In the genomic region with DNA sequence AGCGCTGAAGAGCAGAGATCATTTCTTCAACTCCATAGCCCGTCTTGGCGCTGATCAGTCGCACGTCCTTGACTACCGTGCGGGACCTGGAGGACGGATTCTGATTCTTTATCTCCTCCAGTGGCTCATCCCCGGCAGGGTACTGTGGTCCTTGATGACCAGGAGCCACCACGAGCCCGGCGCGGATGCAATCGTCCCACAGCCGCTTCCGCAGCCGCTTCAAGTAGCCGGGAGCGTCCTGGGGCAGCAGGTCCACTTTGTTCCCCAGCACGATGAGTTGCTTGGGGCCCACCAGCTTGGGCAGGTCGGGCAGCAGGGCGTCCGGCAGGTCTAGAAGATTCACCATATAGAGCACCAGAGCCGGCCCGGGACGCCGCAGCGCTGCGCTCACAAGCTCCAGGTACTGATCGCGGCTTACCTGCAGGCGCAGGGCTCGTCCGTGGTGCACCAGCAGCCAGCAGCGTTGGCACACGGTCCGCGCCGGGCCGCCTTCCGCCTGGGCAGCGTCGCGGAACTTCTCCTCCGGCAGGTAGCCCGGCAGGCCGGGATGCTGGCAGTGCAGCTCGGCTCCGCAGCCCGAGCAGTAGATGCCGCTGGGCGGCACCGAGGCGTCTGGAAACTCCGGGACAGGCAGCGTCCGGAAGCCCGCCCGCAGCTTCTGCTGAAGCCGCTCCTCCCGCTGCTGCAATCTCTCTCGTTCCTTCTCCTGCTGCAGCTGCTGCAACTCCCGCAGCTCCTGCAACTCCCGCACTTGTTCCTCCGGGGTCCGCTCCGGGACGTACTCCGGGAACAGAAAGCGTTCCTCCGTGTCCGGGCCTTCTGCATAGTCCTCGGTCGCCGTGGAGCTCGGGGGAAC, we compare ENCODE assay signal across 8 mouse cellular contexts. TPM values are rescaled to one million over a fixed set of nuclear protein-coding genes. Genes with fewer than 3 reads are reported as not detected.
DNase-seq lines count a peak whose midpoint lies in the region; ATAC-seq lines count a peak whose summit lies in the region.

No protein-coding gene starts in this region.

- H3K4me1 ChIP-seq in heart, embryonic 15.5 days (replicated peaks), result peaks cover 29% of the 10 kb centered on the region
- H3K4me1 ChIP-seq in midbrain, embryonic 10.5 days, result peaks cover 33% of the 10 kb centered on the region

- peak; percentile 19 for DNase-seq in layer of hippocampus, adult 9-11 months
- no peak for DNase-seq in layer of hippocampus, adult 9-10 months (ENCODE audit: low spot score)
- DNase-seq in MN1 (ENCODE audit: low spot score), result peak; percentile 24
- peak; percentile 28 for DNase-seq in embryo, embryonic 9.5 days (ENCODE audit: extremely low spot score)
- peak; percentile 31 for DNase-seq in left cerebral cortex, postnatal 4 days
- DNase-seq in midbrain, embryonic 10.5 days (ENCODE audit: low spot score), result no peak
- DNase-seq in testis, postnatal 10 days (ENCODE audit: low spot score), result peak; percentile 54

- ATAC-seq in heart, embryonic 15.5 days (replicated peaks; ENCODE audit: insufficient number of reproducible peaks, insufficient read depth, low FRiP score, low read depth), result peak; percentile 29

- peak overlapping the region; percentile 97 for H3K4me2 ChIP-seq in heart, embryonic 15.5 days

- under 1% methylated on average over 76 of the region's 76 CpGs for WGBS in heart, embryonic 15.5 days
- under 1% methylated on average over 76 of the region's 76 CpGs for WGBS in midbrain, embryonic 10.5 days

- H3K9ac ChIP-seq in heart, embryonic 15.5 days, result peak overlapping the region; percentile 58

- H3K27me3 ChIP-seq in heart, embryonic 15.5 days, result no peaks in the 10 kb centered on the region
- H3K27me3 ChIP-seq in midbrain, embryonic 10.5 days (ENCODE audit: low read depth, poor library complexity, severe bottlenecking), result no peaks in the 10 kb centered on the region

- peaks cover 26% of the 10 kb centered on the region for H3K36me3 ChIP-seq in heart, embryonic 15.5 days
- peaks cover 55% of the 10 kb centered on the region for H3K36me3 ChIP-seq in midbrain, embryonic 10.5 days

- H3K9me3 ChIP-seq in heart, embryonic 15.5 days (replicated peaks), result no peaks in the 10 kb centered on the region
- H3K9me3 ChIP-seq in midbrain, embryonic 10.5 days (replicated peaks), result no peaks in the 10 kb centered on the region

- intact Hi-C loops in left cerebral cortex, postnatal 4 days (cut with DNase I), result no loop called here

- peak overlapping the region; percentile 89 for H3K4me3 ChIP-seq in heart, embryonic 15.5 days
- peak overlapping the region; percentile 97 for H3K4me3 ChIP-seq in midbrain, embryonic 10.5 days

- H3K27ac ChIP-seq in heart, embryonic 15.5 days, result peak overlapping the region; percentile 95; the same call in 1 of the 2 replicates
- peak overlapping the region; percentile 94 for H3K27ac ChIP-seq in midbrain, embryonic 10.5 days (replicated peaks)

RNA-seq across cellular contexts. Expression of gene Noa1, which starts 0.6 kb away (rescaled TPM):
- polyA plus RNA-seq in heart, embryonic 15.5 days (2015; fragmentation: Nextera tagmentation; extraction: Ambion mirVana), result 20.6 and 21.6 TPM in 2 replicates
- 10 to 100 TPM; 27.3 to 30.0 TPM for total RNA-seq in left cerebral cortex, postnatal 4 days (2021)
- polyA plus RNA-seq in midbrain, embryonic 10.5 days (2016; fragmentation: Nextera tagmentation; extraction: Ambion mirVana), result 32.9 and 37.2 TPM in 2 replicates

RNA-seq across cellular contexts. Expression of gene Polr2b, which starts 0.7 kb away (rescaled TPM):
- polyA plus RNA-seq in heart, embryonic 15.5 days (2015; fragmentation: Nextera tagmentation; extraction: Ambion mirVana), result 32.7 and 39.2 TPM in 2 replicates
- 10 to 100 TPM; 55.4 to 59.3 TPM for total RNA-seq in left cerebral cortex, postnatal 4 days (2021)
- polyA plus RNA-seq in midbrain, embryonic 10.5 days (2016; fragmentation: Nextera tagmentation; extraction: Ambion mirVana), result 97.2 and 100 TPM in 2 replicates

RNA-seq across cellular contexts. Expression of gene Rest, which starts 44.0 kb away (rescaled TPM):
- 19.3 and 22.1 TPM in 2 replicates for polyA plus RNA-seq in heart, embryonic 15.5 days (2015; fragmentation: Nextera tagmentation; extraction: Ambion mirVana)
- total RNA-seq in left cerebral cortex, postnatal 4 days (2021), result 1 to 10 TPM; 6.7 to 6.8 TPM
- polyA plus RNA-seq in midbrain, embryonic 10.5 days (2016; fragmentation: Nextera tagmentation; extraction: Ambion mirVana), result 17.8 and 19.5 TPM in 2 replicates

Comparison
In these comparisons a context has a peak if more than half of its experiments do, and no peak if none do; other contexts are left out.
1. DNase-seq: peak in layer of hippocampus, adult 9-11 months (single experiment), MN1 (single experiment), embryo, embryonic 9.5 days (single experiment), left cerebral cortex, postnatal 4 days (single experiment) and testis, postnatal 10 days (single experiment); none in layer of hippocampus, adult 9-10 months (single experiment) and midbrain, embryonic 10.5 days (single experiment).